Mouse (Mus musculus): Measurements from ENCODE around the gene Zfp770. TPM values are rescaled to one million over a fixed set of nuclear protein-coding genes. Genes with fewer than 3 reads are reported as not detected.

Zfp770 gene
- 9.2 TPM for total RNA-seq (2023)

DNA sequence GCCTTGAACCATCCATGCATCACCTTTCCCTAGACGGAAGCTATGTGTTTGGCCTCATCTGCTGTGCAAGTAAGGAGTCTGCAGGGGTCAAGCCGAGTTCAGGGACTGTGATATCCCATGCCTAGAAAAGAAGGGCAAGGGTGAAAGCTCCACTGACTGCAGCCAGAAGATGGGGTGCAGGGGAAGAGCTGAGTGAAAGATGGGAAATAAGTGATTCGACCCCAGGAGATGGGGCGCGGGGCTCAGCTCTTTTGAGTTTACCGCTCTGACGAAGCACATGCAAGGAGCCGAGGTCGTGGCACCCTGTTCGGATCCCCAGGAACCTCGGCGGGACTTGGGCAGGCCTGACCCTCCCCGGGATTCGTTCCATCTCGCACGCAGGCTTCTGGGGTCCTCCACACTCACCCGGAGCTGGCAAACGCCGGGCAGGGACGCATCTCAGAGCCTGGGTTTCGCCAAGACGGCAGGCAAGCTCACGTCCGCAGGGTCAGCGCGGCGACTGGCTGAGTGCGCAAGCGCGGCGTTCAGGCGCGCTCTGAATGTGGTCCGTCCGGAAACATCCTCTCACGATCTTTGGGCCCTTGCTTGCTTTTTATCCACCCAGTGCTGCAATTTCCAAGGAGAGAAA, at the start of gene Zfp770:
Gene Zfp770 (minus strand): TSS at position 538 of the 628 bp plus-strand sequence.

DNA sequence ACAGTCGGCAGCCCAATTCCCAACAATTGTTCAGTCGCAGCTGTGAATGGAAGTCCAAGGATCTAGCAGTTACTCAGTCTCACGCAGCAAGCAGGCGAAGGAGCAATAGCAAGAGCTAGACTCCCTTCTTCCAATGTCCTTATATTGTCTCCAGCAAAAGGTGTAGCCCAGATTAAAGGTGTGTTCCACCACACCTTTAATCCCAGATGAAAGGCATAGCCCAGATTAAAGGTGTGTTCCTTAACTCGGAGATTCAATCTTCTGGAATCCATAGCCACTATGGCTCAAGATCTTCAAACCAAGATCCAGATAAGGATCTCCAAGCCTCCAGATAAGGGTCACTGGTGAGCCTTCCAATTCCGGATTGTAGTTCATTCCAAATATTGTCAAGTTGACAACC, 14.3 kb downstream of the Zfp770 start, which contains the start of gene Aqr:
Gene Aqr (minus strand): TSS at position 101 of the 400 bp plus-strand sequence.

Other genes with a start within 250 kb of the Zfp770 start
- gene Gjd2, start 187.8 kb downstream of the Zfp770 start, total RNA-seq (2023) = not detected
- not detected for gene Actc1, start 147.9 kb downstream of the Zfp770 start, total RNA-seq (2023)
- gene Aqr, start 14.4 kb downstream of the Zfp770 start, total RNA-seq (2023) = 94.4 TPM

Measured in CD4-positive naive resting alpha-beta T cell, adult 76 days (primary cell).